Mouse (Mus musculus) skeletal muscle tissue, adult 2 months (tissue): ENCODE measurements at regions not wholly inside any gene's neighbourhood (a gene's known extent, or its start where the extent isn't known, plus 50 kb on each side); places are given as distances from the start of the nearest gene placed in this dataset.

Experiments
- DNase-seq: peaks from one replicate; pipeline ENCODE4 v3.0.0-alpha.2; 2012; ENCODE audit warnings: low read depth, low spot score

DNA sequence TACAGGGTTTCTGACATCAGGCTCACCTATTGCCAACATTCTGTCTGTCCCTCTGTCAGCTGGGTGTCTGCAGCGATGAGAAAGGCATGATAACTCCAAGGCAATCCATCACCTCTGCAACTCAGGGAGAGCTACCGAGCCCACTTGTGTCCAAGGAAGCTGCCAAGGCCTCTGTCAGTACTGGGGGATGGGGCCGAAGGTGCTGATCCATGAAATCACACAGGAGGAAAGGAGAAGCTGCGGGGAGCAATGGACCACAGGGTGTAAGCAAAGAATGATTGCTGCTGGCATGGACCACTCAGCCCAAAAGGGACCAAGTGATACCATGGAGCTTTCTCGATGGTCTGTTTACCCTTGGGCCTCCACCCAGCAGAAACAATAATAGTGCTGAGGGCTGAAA is 67.5 kb upstream of the Mid1ip1 start:
- DNase-seq: no peak

DNA sequence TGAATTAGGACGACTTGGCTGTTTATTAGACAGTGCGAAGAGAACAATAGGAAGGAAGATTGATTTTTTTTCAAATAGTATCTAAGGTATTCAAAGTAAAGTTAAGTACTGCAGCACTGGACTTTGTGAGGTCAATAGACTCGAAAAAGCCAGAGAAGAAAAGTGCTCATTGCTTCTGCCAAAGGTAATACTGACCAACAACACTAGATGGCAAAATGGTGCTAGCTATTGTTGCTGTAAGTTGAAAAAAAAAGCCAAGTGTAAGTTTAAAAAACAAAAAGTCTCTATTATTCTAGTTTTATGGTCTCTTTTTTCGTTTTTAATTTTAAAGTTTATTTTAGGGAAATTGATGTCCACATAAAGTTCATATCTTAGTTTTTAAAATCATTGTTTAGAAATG is 63.9 kb upstream of the Mid1ip1 start:
- DNase-seq: peak; percentile 2
